Mouse (Mus musculus) central nervous system, embryonic 11.5 days (tissue): ENCODE results near the gene Rara. TPM values are rescaled to one million over a fixed set of nuclear protein-coding genes. Genes with fewer than 3 reads are reported as not detected.

Source experiments
- polyA plus RNA-seq: library from polyadenylated mRNA; depleted of rRNA; stranded (reverse); fragments of >200 nt; gene quantifications from 2 replicates; pipeline ENCODE4 v1.2.3, GENCODE M21; 2012; rRNA removed

The Rara gene
- polyA plus RNA-seq = 13.0 and 30.0 TPM in 2 replicates

GRCm38 (mm10) chr11:98927438-98928076, at the start of gene Rara:
Gene Rara (plus strand): TSS chr11:98927818.

GRCm38 (mm10) chr11:98907437-98908173, 20.0 kb upstream of the Rara start, which contains the start of gene Cdc6:
Gene Cdc6 (plus strand): TSS chr11:98907801.

DNA sequence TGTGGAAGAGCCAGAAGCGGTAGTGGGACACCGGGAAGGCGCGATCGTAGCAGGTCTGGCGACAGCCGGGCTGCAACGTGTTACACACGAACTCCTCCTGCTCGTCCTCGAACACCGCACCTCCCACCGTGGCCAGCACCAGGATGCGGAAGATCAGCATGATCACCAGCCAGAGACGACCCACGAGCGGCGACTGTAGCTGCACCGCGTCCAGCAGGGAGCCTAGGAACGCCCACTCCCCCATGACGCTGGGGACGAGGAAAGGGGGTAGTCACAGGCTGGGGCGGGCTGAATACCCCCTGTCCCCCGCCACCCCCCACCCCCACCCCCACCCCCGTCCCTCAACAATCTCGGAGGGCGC, 55.1 kb downstream of the Rara start, which contains the start of gene Gjd3:
TSS of gene Gjd3 (minus strand) at position 244 of the 361 bp plus-strand sequence.

GRCm38 (mm10) chr11:99023500-99024467, 96.2 kb downstream of the Rara start, which contains the start of gene Top2a:
Gene Top2a (minus strand): TSS chr11:99024189.

Other genes starting within 250 kb of the Rara start
- 165 and 173 TPM in 2 replicates for gene Psmd3, start 245.3 kb upstream of the Rara start, polyA plus RNA-seq
- not detected in 2 replicates for gene Csf3, start 226.6 kb upstream of the Rara start, polyA plus RNA-seq
- gene Med24, start 198.4 kb upstream of the Rara start, polyA plus RNA-seq = 71.0 and 91.8 TPM in 2 replicates
- 104 and 116 TPM in 2 replicates for gene Thra, start 187.2 kb upstream of the Rara start, polyA plus RNA-seq
- 0.91 and 1.3 TPM in 2 replicates for gene Nr1d1, start 152.5 kb upstream of the Rara start, polyA plus RNA-seq
- 104 and 142 TPM in 2 replicates for gene Msl1, start 132.3 kb upstream of the Rara start, polyA plus RNA-seq
- gene Casc3, start 122.9 kb upstream of the Rara start, polyA plus RNA-seq = 60.4 and 105 TPM in 2 replicates
- 6.0 and 9.7 TPM in 2 replicates for gene Rapgefl1, start 91.0 kb upstream of the Rara start, polyA plus RNA-seq
- 10.0 and 11.9 TPM in 2 replicates for gene Wipf2, start 64.2 kb upstream of the Rara start, polyA plus RNA-seq
- 24.9 and 35.6 TPM in 2 replicates for gene Cdc6, start 20.0 kb upstream of the Rara start, polyA plus RNA-seq
- 0.41 and 0.52 TPM in 2 replicates for gene Gjd3, start 55.2 kb downstream of the Rara start, polyA plus RNA-seq
- gene Top2a, start 96.4 kb downstream of the Rara start, polyA plus RNA-seq = 315 and 457 TPM in 2 replicates
- 298 and 390 TPM in 2 replicates for gene Igfbp4, start 113.4 kb downstream of the Rara start, polyA plus RNA-seq
- 0.41 and 0.91 TPM in 2 replicates for gene Tns4, start 161.5 kb downstream of the Rara start, polyA plus RNA-seq
- 0.12 and 0.39 TPM in 2 replicates for gene Ccr7, start 227.3 kb downstream of the Rara start, polyA plus RNA-seq